Mouse (Mus musculus): ENCODE results near the gene Nmur2. TPM values are rescaled to one million over a fixed set of nuclear protein-coding genes. Genes with fewer than 3 reads are reported as not detected.

Gene Nmur2
- polyA plus RNA-seq, 1 experiment, result not detected

- Histone ChIP-seq H3K4me3 (ENCODE audit: insufficient read depth, low read depth, low read length) (no peak overlapping the region), H3K27ac (replicated peaks; ENCODE audit: low read depth, low read length) (no peak overlapping the region), H3K4me1 (ENCODE audit: control insufficient read depth, insufficient read depth, insufficient read length, low read length) (no peaks in the 10 kb centered on the region)
Measured at GRCm38 (mm10) chr11:55991505-55992066, 49.2 kb downstream of the Nmur2 start.

DNA sequence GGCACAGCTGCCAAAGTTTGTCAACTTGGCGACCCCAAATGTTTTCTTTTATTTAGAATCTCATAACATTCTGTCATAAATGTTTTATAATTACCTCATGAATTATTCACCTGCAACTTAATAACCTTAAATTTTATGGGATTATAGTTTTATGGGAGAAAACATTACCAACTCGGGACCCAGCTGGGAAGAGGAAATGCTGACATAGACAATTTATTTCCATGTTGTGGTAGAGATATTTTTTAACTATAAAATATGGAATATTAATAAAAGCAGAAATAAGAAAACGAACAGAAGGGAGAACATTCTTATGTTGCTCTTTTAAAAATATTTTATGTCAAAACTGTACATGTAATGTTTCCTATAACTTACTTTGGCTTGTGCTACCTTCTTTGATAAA lies 56.2 kb downstream of the Nmur2 start:
- H3K4me3 ChIP-seq (ENCODE audit: insufficient read depth, low read depth, low read length), result no peak overlapping the region
- H3K4me1 ChIP-seq (ENCODE audit: control insufficient read depth, insufficient read depth, insufficient read length, low read length), result no peaks in the 10 kb centered on the region
- H3K27ac ChIP-seq (replicated peaks; ENCODE audit: low read depth, low read length), result no peak overlapping the region

DNA sequence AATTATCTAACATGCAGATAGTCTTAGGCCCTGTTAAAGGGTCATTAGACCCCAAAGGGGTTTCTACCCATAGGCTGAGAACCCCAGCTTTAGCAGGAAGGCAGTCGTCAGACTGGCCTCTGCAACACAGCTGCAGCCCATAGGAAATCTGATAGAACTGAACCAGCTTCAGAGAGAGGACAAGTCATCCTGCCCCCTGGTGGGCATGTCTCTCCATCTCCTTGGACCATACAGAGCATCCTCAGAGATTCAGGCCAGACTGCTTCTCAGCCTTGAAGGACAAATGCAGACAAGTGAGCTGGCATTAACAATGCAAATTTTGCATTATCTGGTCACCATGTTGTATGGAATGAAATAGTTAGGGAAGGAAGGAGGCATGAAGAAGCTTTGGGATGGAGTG lies 59.2 kb downstream of the Nmur2 start:
- H3K27ac ChIP-seq (replicated peaks; ENCODE audit: low read depth, low read length), result no peak overlapping the region
- H3K4me1 ChIP-seq (ENCODE audit: control insufficient read depth, insufficient read depth, insufficient read length, low read length), result no peaks in the 10 kb centered on the region
- H3K4me3 ChIP-seq (ENCODE audit: insufficient read depth, low read depth, low read length), result no peak overlapping the region

GRCm38 (mm10) chr11:55978146-55978545 lies 62.7 kb downstream of the Nmur2 start:
- Histone ChIP-seq H3K4me1 (ENCODE audit: control insufficient read depth, insufficient read depth, insufficient read length, low read length) (no peaks in the 10 kb centered on the region), H3K27ac (replicated peaks; ENCODE audit: low read depth, low read length) (no peak overlapping the region)

More at GRCm38 (mm10) chr11:55978146-55978545, 62.7 kb downstream of the Nmur2 start:
- no peak overlapping the region for H3K4me3 ChIP-seq (ENCODE audit: insufficient read depth, low read depth, low read length)
